Mouse (Mus musculus) hindbrain, embryonic 14.5 days (tissue): ENCODE data around the gene Fzd5. TPM values are rescaled to one million over a fixed set of nuclear protein-coding genes. Genes with fewer than 3 reads are reported as not detected.

Experiments
- ATAC-seq: fragments of 200-750 bp; cut with Nextera tagmentation; 2 replicates; pipeline ENCODE4 v1.8.0; 2017; ENCODE audit warnings: moderate number of reproducible peaks, mild to moderate bottlenecking, moderate TSS enrichment, moderate library complexity; ENCODE audit not compliant: low FRiP score
- DNase-seq: peaks from one replicate; pipeline ENCODE4 v3.0.0-alpha.2; 2015; ENCODE audit warnings: low spot score
- H3K27ac ChIP-seq: fragments of 300-500 bp; sonication (generic); 2 replicates; pipeline ENCODE4 v1.5.1; 2014; ENCODE audit warnings: mild to moderate bottlenecking, moderate library complexity
- H3K27me3 ChIP-seq: fragments of 300-500 bp; sonication (generic); 2 replicates; pipeline ENCODE4 v1.6.1; 2014; ENCODE audit warnings: mild to moderate bottlenecking, low read length, mixed read lengths; ENCODE audit not compliant: control insufficient read depth, insufficient read depth
- H3K36me3 ChIP-seq: fragments of 300-500 bp; sonication (generic); replicated peaks from 2 replicates; pipeline ENCODE4 v1.6.1; 2014; ENCODE audit not compliant: control insufficient read depth, insufficient read depth
- H3K4me1 ChIP-seq: fragments of 300-500 bp; sonication (generic); replicated peaks from 2 replicates; pipeline ENCODE4 v1.6.1; 2014; ENCODE audit warnings: antibody characterized with exemption, low read length, mixed read lengths; ENCODE audit not compliant: control insufficient read depth, insufficient read depth
- H3K4me2 ChIP-seq: fragments of 300-500 bp; sonication (generic); replicated peaks from 2 replicates; pipeline ENCODE4 v1.6.1; 2014; ENCODE audit warnings: mild to moderate bottlenecking, moderate library complexity
- H3K4me3 ChIP-seq: fragments of 300-500 bp; sonication (generic); replicated peaks from 2 replicates; pipeline ENCODE4 v1.5.1; 2014; ENCODE audit warnings: mild to moderate bottlenecking, low read length
- H3K9ac ChIP-seq: fragments of 300-500 bp; sonication (generic); 2 replicates; pipeline ENCODE4 v1.6.1; 2014
- H3K9me3 ChIP-seq: fragments of 300-500 bp; sonication (generic); 2 replicates; pipeline ENCODE4 v1.6.1; 2016; ENCODE audit warnings: low read length; ENCODE audit not compliant: control insufficient read depth
- WGBS: fragments of 180-500 bp; shearing (Covaris S2); extraction: QIAGEN DNeasy Blood & Tissue Kit; methylation state at CpG from one replicate; pipeline ENCODE4 v1.1.7; 2014; 5-methylcytosine and 5-hydroxymethylcytosine counted together
- polyA plus RNA-seq: library from polyadenylated mRNA; unstranded; fragments of >200 nt; fragmentation: Nextera tagmentation; extraction: Ambion mirVana; gene quantifications from 2 replicates; pipeline ENCODE4 v1.2.1, GENCODE M21; 2014

The Fzd5 gene
- polyA plus RNA-seq, 1 experiment from 2014 or later: 0.29 TPM

DNA sequence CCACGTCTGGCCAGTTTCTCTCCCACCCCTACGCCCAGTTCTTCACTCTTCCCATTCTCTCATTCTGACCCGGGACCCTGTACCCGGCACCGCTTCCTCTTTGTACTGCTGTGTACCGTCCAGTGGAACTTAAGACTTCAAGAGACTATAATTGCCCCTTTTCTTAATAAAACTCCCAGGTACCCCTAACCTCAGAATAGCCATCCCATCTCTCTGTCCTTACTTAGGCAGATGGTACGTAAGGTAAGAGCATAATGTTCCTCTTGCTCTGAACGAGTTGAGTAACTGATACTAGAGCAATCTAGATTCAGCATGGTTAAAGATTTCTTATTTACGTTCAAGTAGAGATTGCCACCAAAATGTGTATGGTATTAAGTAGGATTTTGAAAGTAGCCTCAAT is 46.0 kb downstream of the Fzd5 start:
- peak overlapping the region; percentile 93 for H3K4me3 ChIP-seq
- WGBS: 3% methylated on average over 9 of the region's 9 CpGs
- ATAC-seq (no peak), DNase-seq (peak; percentile 27)
- H3K4me2 ChIP-seq: peak overlapping the region; percentile 66
- H3K36me3 ChIP-seq: no peaks in the 10 kb centered on the region
- peak overlapping the region; percentile 89 for H3K9ac ChIP-seq
- no peak overlapping the region for H3K27ac ChIP-seq
- peaks cover 32% of the 10 kb centered on the region for H3K4me1 ChIP-seq
- no peaks in the 10 kb centered on the region for H3K27me3 ChIP-seq
- no peaks in the 10 kb centered on the region for H3K9me3 ChIP-seq

GRCm38 (mm10) chr1:64691121-64691551 is 46.4 kb downstream of the Fzd5 start:
- under 1% methylated on average over 47 of the region's 55 CpGs for WGBS
- no peak for ATAC-seq

GRCm38 (mm10) chr1:64690213-64691013 is 47.1 kb downstream of the Fzd5 start, which contains the start of gene Ccnyl1:
Gene Ccnyl1 (plus strand): TSS chr1:64690455.
- ATAC-seq: peak; percentile 100
- peak within 1 kb of the TSS; percentile 66 for H3K4me2 ChIP-seq
- peak; percentile 97 for DNase-seq
- under 1% methylated on average over 63 of the region's 71 CpGs for WGBS
- peak within 1 kb of the TSS; percentile 89 for H3K9ac ChIP-seq
- no peaks in the 10 kb centered on the region for H3K27me3 ChIP-seq
- peak within 1 kb of the TSS; percentile 80 for H3K27ac ChIP-seq
- H3K9me3 ChIP-seq: no peaks in the 10 kb centered on the region
- peaks cover 32% of the 10 kb centered on the region for H3K4me1 ChIP-seq
- H3K36me3 ChIP-seq: no peaks in the 10 kb centered on the region
- peak within 1 kb of the TSS; percentile 93 for H3K4me3 ChIP-seq

More at GRCm38 (mm10) chr1:64691121-64691551, 46.4 kb downstream of the Fzd5 start:
- peak overlapping the region; percentile 80 for H3K27ac ChIP-seq
- no peaks in the 10 kb centered on the region for H3K9me3 ChIP-seq
- H3K36me3 ChIP-seq: no peaks in the 10 kb centered on the region
- no peaks in the 10 kb centered on the region for H3K27me3 ChIP-seq
- no peak for DNase-seq
- peak overlapping the region; percentile 66 for H3K4me2 ChIP-seq
- peak overlapping the region; percentile 93 for H3K4me3 ChIP-seq
- H3K9ac ChIP-seq: peak overlapping the region; percentile 89
- H3K4me1 ChIP-seq: peaks cover 32% of the 10 kb centered on the region

DNA sequence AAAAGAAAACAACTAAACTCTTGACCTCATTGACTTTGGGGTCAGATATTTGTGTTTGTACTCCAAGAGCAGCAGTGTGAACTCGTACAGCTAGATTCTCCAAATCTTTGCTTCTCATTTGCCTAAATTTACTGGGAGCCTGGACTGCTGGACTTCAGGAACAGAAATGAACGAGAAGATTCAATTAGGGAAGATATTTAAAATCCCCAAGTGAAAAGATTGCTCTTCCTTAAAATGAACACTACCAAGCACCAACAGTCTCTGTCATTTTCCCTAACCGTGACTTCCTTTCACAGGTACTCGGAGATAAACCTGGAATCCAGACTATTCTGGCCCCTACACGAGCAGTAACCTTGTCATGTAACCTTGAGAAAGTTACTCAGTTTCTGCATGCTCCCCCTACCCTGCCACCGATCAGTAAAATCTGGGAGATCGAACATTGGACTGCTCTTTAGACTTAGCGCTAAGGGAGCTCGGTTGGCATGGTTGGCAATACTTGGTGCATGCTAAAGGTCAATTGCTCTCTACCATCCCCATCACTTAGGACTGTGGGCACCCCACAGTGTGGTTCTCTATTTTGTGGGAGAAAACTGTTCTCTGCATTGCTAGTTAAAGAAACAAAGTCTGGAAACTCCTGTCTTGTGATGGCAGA is 47.9 kb downstream of the Fzd5 start:
- H3K9me3 ChIP-seq: no peaks in the 10 kb centered on the region
- H3K27me3 ChIP-seq: no peaks in the 10 kb centered on the region
- peaks cover 32% of the 10 kb centered on the region for H3K4me1 ChIP-seq
- ATAC-seq (no peak), DNase-seq (no peak)
- H3K27ac ChIP-seq: no peak overlapping the region
- H3K36me3 ChIP-seq: no peaks in the 10 kb centered on the region
- peak overlapping the region; percentile 63 for H3K4me2 ChIP-seq
- peak overlapping the region; percentile 93 for H3K4me3 ChIP-seq
- H3K9ac ChIP-seq: peak overlapping the region; percentile 53
- 32% methylated on average over 9 of the region's 9 CpGs for WGBS

- no peak overlapping the region for H3K4me2 ChIP-seq
- no peak overlapping the region for H3K4me3 ChIP-seq
- H3K36me3 ChIP-seq: no peaks in the 10 kb centered on the region
- H3K27me3 ChIP-seq: no peaks in the 10 kb centered on the region
- no peaks in the 10 kb centered on the region for H3K9me3 ChIP-seq
- peaks cover 23% of the 10 kb centered on the region for H3K4me1 ChIP-seq
- H3K27ac ChIP-seq: no peak overlapping the region
- H3K9ac ChIP-seq: no peak overlapping the region
- no peak for ATAC-seq
- DNase-seq: no peak
- 84% methylated on average over 4 of the region's 4 CpGs for WGBS
These were observed 49.5 kb downstream of the Fzd5 start for GRCm38 (mm10) chr1:64688046-64688445.

DNA sequence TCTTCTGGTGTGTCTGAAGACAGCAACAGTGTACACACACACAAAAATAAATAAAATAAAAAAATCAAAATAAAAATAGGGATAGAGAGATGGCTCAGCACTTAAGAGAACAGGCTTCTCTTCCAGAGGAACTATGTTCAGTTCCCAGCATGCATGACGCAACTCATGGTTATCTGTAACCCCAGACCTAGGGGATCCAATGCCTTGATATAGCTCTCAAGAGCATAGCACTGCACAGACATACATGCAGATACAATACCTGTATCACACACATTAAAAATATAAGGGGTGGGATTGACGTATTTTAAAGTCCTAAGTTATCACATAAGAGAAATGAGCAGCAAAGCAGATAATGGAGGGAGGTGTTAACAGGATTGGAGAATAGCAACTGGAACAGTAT is 53.1 kb downstream of the Fzd5 start:
- H3K9ac ChIP-seq: no peak overlapping the region
- no peak overlapping the region for H3K4me2 ChIP-seq
- 95% methylated on average over 2 of the region's 2 CpGs for WGBS
- no peak overlapping the region for H3K4me3 ChIP-seq
- ATAC-seq (no peak), DNase-seq (no peak)
- no peaks in the 10 kb centered on the region for H3K9me3 ChIP-seq
- H3K27ac ChIP-seq: no peak overlapping the region
- H3K4me1 ChIP-seq: no peaks in the 10 kb centered on the region
- no peaks in the 10 kb centered on the region for H3K27me3 ChIP-seq
- no peaks in the 10 kb centered on the region for H3K36me3 ChIP-seq

DNA sequence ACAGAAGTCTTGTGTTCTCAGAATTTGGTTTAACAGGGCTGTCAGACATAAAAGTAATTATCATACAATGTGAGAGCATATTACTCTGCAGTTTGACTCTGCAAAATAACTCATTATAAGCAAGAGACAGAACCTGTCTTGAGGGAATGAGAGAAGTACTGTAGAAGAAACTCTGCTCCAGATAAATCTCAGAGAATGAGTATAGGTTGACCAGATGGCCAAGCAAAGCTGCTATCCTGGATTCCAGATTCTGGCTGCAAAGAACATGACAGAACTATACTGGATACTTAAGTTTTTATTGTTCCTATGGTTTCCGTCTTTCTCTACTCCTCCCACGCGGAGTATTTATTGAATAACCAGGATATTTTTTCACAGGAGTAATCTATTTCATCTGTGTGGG is 54.5 kb downstream of the Fzd5 start:
- ATAC-seq (no peak), DNase-seq (no peak)
- Histone ChIP-seq H3K4me2 (no peak overlapping the region), H3K9ac (no peak overlapping the region), H3K36me3 (no peaks in the 10 kb centered on the region), H3K4me1 (no peaks in the 10 kb centered on the region), H3K27me3 (no peaks in the 10 kb centered on the region), H3K4me3 (no peak overlapping the region), H3K27ac (no peak overlapping the region), H3K9me3 (no peaks in the 10 kb centered on the region)
- WGBS: 95% methylated on average over 3 of the region's 3 CpGs

DNA sequence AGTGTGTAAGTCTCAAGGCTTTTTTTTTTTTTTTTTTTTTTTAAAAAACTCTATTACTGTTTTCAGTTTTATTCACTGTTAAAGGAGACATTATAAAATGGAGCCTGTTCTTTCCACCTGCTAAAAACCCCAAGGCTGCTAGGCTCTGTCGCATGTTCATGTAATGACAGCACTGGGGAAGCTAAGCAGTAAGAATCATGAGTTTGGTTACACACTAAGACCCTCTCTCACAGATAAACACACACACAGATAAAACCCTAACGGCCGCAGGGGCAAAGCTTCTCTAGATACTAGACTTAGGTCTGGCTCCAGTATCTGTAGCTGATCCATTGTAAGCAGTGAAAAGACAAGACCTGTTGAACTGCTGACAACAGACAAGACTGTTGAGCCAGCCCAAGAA is 56.1 kb downstream of the Fzd5 start:
- no peaks in the 10 kb centered on the region for H3K27me3 ChIP-seq
- DNase-seq: no peak
- H3K27ac ChIP-seq: no peak overlapping the region
- H3K4me2 ChIP-seq: no peak overlapping the region
- WGBS: 95% methylated on average over 3 of the region's 3 CpGs
- no peaks in the 10 kb centered on the region for H3K36me3 ChIP-seq
- H3K4me3 ChIP-seq: no peak overlapping the region
- H3K4me1 ChIP-seq: no peaks in the 10 kb centered on the region
- ATAC-seq: no peak
- H3K9ac ChIP-seq: no peak overlapping the region
- no peaks in the 10 kb centered on the region for H3K9me3 ChIP-seq
